Mouse (Mus musculus) erythroblast, embryonic 14.5 days (primary cell): ENCODE measurements around the gene Tymp. TPM values are rescaled to one million over a fixed set of nuclear protein-coding genes. Genes with fewer than 3 reads are reported as not detected.
A peak's percentile ranks its signal among the peaks of the same experiment; 100 is the strongest.

Source experiments
- H3K27me3 ChIP-seq: 2 replicates; pipeline ENCODE4 v1.6.1; 2012; ENCODE audit warnings: inconsistent platforms; ENCODE audit not compliant: control insufficient read depth
- H3K36me3 ChIP-seq: 2 replicates; pipeline ENCODE4 v1.6.1; 2012; ENCODE audit warnings: mild to moderate bottlenecking, inconsistent platforms; ENCODE audit not compliant: control insufficient read depth
- H3K4me1 ChIP-seq: 2 replicates; pipeline ENCODE4 v1.6.1; 2012; ENCODE audit warnings: inconsistent platforms; ENCODE audit not compliant: control insufficient read depth
- H3K4me3 ChIP-seq: replicated peaks from 2 replicates; pipeline ENCODE3; 2012; ENCODE audit warnings: moderate library complexity, mild to moderate bottlenecking, inconsistent platforms
- H3K9me3 ChIP-seq: 2 replicates; pipeline ENCODE4 v1.6.1; 2012; ENCODE audit warnings: low read length, inconsistent platforms, mixed read lengths; ENCODE audit not compliant: control insufficient read depth
- GATA1 ChIP-seq: IDR thresholded peaks from 2 replicates; pipeline ENCODE4 v1.6.1; 2012; ENCODE audit warnings: low read length, inconsistent platforms, mixed read lengths
- TAL1 ChIP-seq: IDR thresholded peaks from 3 replicates; pipeline ENCODE4 v1.6.1; 2012; ENCODE audit warnings: low read length, inconsistent platforms, mixed read lengths
- polyA plus RNA-seq: library from polyadenylated mRNA; stranded (reverse); fragments of >175 nt; gene quantifications from 2 replicates; pipeline ENCODE4 v1.2.3, GENCODE M21; 2012

The Tymp gene
- polyA plus RNA-seq = 0.16 and 0.17 TPM in 2 replicates

DNA sequence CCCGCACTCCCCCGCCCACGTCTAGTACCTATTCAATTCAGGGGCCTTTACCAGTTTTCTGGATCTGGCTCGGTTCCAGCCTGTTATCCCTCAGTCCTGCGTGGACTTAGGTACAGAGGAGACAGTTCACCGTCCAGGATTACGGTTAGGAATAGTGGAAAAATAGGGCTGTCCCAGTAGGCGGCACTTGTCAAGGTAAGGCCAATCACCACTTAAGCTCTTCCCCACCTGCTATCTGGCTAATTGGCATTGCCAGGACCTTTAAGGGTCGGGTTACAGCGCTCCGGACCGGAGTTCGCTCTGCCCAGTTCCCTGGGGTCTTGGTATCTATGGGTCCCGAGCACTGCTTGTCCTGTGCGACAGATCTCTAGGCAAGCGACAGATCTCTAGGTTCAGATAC, at the start of gene Tymp:
Gene Tymp (minus strand): TSS at position 83 of the 400 bp plus-strand sequence.
- TF ChIP-seq TAL1 = no peak
- TF ChIP-seq GATA1 = no peak
- H3K4me3 ChIP-seq = no peak within 1 kb of the TSS
- H3K36me3 ChIP-seq = peaks cover 13% of the 10 kb centered on the region
- peaks cover 50% of the 10 kb centered on the region for H3K4me1 ChIP-seq
- H3K9me3 ChIP-seq = no peaks in the 10 kb centered on the region
- peaks cover 44% of the 10 kb centered on the region for H3K27me3 ChIP-seq

DNA sequence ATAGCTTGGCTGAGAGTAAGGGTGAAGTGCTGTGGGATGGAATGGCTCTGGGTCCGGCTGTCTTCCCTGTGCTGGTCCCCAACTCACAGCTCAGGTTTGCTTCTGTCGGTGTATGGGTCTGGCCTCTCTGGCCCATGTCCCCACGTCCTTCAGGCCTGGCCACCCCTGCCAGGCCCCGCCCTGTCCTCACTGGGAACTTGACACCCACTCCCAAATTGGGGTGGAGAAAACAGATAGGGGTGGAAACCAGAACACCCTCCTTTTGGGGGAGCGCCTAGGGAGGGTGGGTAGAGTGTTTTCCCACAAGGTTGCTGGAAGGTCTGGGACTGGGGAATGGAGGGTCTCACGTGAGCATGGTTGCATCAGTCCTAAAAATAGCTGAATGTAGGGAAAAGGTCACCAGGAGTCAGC, 48.9 kb upstream of the Tymp start, which contains the start of gene Cpt1b:
Gene Cpt1b (minus strand): TSS at position 153 of the 411 bp plus-strand sequence.
- no peaks in the 10 kb centered on the region for H3K27me3 ChIP-seq
- H3K9me3 ChIP-seq = no peaks in the 10 kb centered on the region
- peak within 1 kb of the TSS; percentile 26 for H3K4me3 ChIP-seq
- H3K4me1 ChIP-seq = peaks cover 32% of the 10 kb centered on the region
- TF ChIP-seq TAL1 (no peak), GATA1 (no peak)
- peaks cover 47% of the 10 kb centered on the region for H3K36me3 ChIP-seq

DNA sequence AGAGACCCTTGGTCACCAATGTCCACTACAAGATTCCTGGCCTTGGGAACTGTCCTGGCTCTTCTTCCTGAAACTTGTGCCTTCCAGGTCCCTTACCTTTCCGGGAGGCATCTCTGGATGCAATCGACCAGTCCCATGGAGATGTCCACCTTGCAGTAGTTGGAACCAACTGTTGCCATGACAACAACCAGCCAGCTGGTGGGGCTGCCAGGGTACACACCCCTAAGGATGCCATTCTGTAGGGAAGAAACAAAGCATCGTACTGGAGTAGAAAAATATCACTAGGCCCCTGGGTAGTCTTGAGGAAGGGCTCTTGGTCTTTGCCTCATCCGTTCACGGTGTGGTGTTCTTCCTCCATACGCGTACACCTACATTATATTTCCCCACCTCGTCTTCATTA, 47.8 kb upstream of the Tymp start:
- Histone ChIP-seq H3K36me3 (peaks cover 56% of the 10 kb centered on the region), H3K4me1 (peaks cover 26% of the 10 kb centered on the region), H3K27me3 (no peaks in the 10 kb centered on the region), H3K4me3 (no peak overlapping the region), H3K9me3 (no peaks in the 10 kb centered on the region)
- no peak for TF ChIP-seq GATA1

DNA sequence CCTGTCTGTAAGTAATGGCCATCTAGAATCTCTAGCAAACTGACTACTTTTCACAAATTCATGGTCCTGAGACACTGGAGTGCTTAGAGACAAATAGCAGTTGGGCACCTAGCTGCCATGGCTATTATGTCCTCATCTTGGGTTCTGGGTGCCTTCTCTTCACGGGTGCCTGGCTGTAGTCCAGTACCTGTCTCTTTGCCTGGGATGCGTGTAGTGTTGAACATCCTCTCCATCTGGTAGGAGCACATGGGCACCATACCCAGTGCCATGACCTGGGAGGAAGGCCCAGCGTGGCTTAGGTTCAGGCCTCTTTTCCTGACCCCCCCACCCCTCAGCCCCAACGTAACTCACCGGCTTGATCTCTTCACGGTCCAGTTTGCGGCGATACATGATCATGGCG, 45.1 kb upstream of the Tymp start:
- Histone ChIP-seq H3K36me3 (peaks cover 64% of the 10 kb centered on the region), H3K4me3 (no peak overlapping the region), H3K9me3 (no peaks in the 10 kb centered on the region), H3K27me3 (no peaks in the 10 kb centered on the region), H3K4me1 (peaks cover 11% of the 10 kb centered on the region)
- no peak for TF ChIP-seq GATA1
- TF ChIP-seq TAL1 = no peak

DNA sequence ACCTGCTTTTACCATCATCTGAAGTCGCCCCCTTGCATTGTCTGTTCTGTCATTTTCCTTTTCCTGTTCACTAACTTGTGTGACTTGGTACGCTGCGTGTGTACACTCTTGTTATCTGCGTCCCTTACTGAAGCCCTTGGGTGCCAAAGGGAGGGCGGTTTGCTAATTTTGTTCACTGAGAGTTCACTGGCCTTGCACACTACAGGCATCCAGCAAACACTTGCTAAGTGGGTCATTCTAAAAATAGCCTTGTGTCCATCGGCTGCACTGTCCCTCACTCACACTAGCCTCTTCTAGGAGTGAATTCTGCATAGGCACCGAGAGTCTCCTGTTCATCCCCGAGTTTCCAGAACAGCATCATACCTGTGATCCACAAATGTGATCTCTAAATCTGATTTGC, 38.4 kb upstream of the Tymp start:
- no peaks in the 10 kb centered on the region for H3K27me3 ChIP-seq
- H3K9me3 ChIP-seq = peaks cover under 1% of the 10 kb centered on the region; the same call in 1 of the 2 replicates
- TF ChIP-seq GATA1 (no peak), TAL1 (no peak)
- H3K36me3 ChIP-seq = peaks cover 26% of the 10 kb centered on the region
- no peak overlapping the region for H3K4me3 ChIP-seq
- no peaks in the 10 kb centered on the region for H3K4me1 ChIP-seq

DNA sequence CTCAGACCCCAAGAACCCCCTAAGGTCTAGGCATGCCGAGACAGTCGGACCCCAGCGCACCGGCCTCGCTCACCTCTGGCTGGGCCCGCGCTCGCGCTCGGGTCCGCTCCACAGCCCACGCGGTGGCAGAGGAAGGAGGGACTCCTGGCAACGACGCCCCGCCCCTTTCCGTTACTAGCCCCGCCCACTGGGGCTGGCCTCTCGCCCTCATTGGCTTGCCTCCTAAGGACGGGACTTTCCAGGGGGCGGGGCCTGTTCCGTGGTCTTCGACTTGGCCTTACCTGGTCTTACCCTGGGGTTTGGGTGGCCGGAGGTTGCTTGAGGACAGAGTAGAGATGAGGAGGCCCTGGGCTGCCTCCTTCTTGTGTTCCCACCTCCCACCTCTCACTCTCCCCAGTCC, 33.3 kb upstream of the Tymp start, which contains the start of gene Syce3:
Gene Syce3 (minus strand): TSS at position 386 of the 400 bp plus-strand sequence.
- TF ChIP-seq GATA1 = no peak
- no peak for TF ChIP-seq TAL1
- peaks cover 12% of the 10 kb centered on the region for H3K9me3 ChIP-seq
- H3K4me1 ChIP-seq = no peaks in the 10 kb centered on the region
- H3K27me3 ChIP-seq = no peaks in the 10 kb centered on the region
- H3K4me3 ChIP-seq = no peak within 1 kb of the TSS
- no peaks in the 10 kb centered on the region for H3K36me3 ChIP-seq

DNA sequence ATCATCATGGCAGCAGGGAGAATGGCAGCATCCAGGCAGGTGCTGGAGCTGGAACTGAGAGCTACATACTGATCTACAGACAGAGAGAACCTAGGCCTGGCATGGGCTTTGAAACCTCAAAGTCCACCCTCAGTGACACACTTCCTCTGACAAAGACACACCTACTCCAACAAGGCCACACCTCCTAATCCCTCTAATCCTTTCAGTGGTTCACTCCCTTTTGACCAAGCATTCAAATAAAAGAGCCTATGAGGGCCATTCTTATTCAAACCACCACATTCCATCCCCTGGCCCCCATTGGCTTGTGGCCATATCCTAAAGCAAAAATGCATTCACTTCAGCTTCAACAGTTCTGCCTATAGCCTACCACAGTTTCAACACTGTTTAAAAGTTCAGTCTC, 29.9 kb upstream of the Tymp start:
- TF ChIP-seq TAL1 (no peak), GATA1 (no peak)
- Histone ChIP-seq H3K4me3 (no peak overlapping the region), H3K36me3 (no peaks in the 10 kb centered on the region)

DNA sequence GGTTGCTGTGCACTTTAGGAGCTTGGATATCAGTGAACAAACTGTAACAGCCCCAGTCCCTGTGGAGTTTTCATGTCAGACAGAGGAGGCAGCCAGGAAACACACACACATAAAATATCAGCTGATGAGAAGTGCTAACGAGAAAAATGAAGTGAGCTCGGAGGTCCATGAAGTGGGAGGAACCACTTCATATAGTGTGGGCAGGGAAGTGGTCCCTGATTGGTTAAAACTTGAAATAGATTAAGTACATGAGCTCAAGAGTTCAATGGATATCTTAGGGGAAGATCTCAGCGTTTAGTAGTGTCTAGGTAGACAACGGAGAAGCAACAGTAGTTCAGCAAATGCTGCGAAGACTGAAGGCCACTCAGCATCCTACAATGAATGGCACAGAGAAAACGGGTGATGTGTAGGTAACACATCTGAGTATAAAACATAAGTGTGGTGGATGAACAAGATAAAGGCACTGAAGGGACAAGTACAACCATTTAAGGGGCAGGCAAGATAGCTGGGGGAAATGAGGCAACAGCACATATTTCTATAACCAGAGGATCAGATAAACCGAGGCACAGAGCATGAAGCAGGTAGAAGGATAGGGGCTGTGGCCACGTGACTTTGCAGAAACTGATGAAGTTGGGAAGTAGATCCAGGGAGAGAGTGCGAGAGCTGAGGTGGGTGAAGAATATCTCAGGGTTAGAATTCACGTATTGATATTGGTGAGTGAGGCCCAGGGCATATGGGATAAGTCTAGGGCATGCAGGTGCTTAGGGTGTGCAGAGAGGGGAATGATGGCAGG, 28.2 kb upstream of the Tymp start:
- TF ChIP-seq TAL1 (no peak), GATA1 (no peak)
- no peak overlapping the region for H3K4me3 ChIP-seq
- peaks cover 10% of the 10 kb centered on the region for H3K9me3 ChIP-seq
- no peaks in the 10 kb centered on the region for H3K4me1 ChIP-seq
- H3K36me3 ChIP-seq = no peaks in the 10 kb centered on the region
- no peaks in the 10 kb centered on the region for H3K27me3 ChIP-seq

More for the DNA sequence above, 29.9 kb upstream of the Tymp start:
- peaks cover 14% of the 10 kb centered on the region for H3K9me3 ChIP-seq
- H3K4me1 ChIP-seq = no peaks in the 10 kb centered on the region
- H3K27me3 ChIP-seq = no peaks in the 10 kb centered on the region

DNA sequence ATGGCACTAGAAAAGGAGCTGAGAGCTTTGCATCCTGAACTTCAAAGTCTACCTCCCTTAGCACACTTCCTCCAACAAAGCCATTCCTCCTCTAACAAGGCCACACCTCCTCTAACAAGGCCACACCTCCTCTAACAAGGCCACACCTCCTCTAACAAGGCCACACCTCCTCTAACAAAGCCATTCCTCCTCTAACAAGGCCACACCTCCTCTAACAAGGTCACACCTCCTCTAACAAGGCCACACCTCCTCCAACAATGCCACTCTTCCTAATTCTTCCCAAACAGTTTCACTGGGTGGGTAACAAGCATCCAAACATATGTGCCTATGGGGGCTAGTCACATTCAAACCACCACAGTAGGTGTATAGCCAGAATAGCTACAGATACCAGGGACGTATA, 25.6 kb upstream of the Tymp start:
- H3K27me3 ChIP-seq = no peaks in the 10 kb centered on the region
- H3K9me3 ChIP-seq = peaks cover 5% of the 10 kb centered on the region; the same call in 1 of the 2 replicates
- H3K36me3 ChIP-seq = no peaks in the 10 kb centered on the region
- TF ChIP-seq TAL1 = no peak
- no peak for TF ChIP-seq GATA1
- H3K4me1 ChIP-seq = no peaks in the 10 kb centered on the region
- no peak overlapping the region for H3K4me3 ChIP-seq
